Mouse (Mus musculus) embryonic fibroblast, embryonic 13.5 days (primary cell): ENCODE data around the gene Efna4.

Experiments used
- CTCF ChIP-seq: IDR thresholded peaks from 2 replicates; pipeline ENCODE4 v1.5.1; 2011; ENCODE audit warnings: mild to moderate bottlenecking, control low read depth, low read length, moderate library complexity, borderline replicate concordance; ENCODE audit not compliant: insufficient read depth
- POLR2A ChIP-seq: IDR thresholded peaks from 2 replicates; pipeline ENCODE4 v1.6.1; 2011; ENCODE audit warnings: low read depth, mild to moderate bottlenecking, control low read depth, low read length, moderate library complexity

DNA sequence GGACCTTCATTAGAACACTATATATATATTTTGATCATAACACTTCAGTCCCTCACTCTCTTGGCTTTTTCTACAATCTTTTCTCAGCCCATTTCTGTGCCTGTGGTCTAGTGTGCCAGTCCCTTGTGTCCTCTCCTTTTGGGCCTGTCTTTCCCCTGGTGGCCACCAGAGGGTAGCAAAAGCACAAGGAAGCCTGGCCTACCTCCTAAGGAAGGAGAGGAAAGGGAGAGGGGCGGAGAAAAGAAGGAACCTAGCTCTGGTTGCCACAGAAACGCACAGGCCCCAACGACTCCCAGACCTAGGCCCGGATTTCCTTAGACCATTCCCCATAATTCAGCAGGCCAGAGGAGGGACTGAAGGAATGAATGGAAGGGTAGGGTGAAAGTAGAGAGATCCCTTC is 21.0 kb downstream of the Efna4 start:
- TF ChIP-seq POLR2A (no peak), CTCF (peak; percentile 87)
